Mouse (Mus musculus): Measurements from ENCODE around the gene Myo16. TPM values are rescaled to one million over a fixed set of nuclear protein-coding genes. Genes with fewer than 3 reads are reported as not detected.

Gene Myo16
- polyA plus RNA-seq, 1 experiment from 2014 or later, result 1.5 TPM

DNA sequence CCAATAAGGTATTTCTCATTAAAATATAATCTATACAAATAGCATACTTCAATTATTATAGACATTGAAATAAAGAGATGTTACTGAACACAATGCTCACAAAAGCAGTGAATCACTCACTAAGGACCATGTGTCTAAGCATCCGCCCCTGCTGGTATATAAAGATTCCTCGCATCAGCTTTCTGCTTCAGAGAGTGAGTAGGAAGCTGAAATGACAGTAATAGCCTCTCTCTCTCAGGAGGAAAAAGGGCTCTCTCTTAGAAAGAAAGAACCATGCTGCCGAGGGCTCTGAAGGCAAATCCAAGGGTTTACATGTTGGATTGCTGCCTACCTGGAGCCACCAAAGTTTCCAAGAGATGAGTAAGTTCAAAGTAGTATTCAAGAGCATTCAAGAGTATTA is 392.2 kb downstream of the Myo16 start:
- H3K27ac ChIP-seq (replicated peaks), result no peak overlapping the region
- DNase-seq (ENCODE audit: low spot score) (no peak), ATAC-seq (ENCODE audit: low FRiP score, low TSS enrichment) (no peak)
- no peaks in the 10 kb centered on the region for H3K4me1 ChIP-seq (replicated peaks; ENCODE audit: control insufficient read depth, insufficient read depth)
- H3K4me3 ChIP-seq (ENCODE audit: low read depth, low read length), result no peak overlapping the region
- no peaks in the 10 kb centered on the region for H3K9me3 ChIP-seq (ENCODE audit: control insufficient read depth, low read length)
- WGBS, result 90% methylated on average over 3 of the region's 3 CpGs
- H3K36me3 ChIP-seq (ENCODE audit: control insufficient read depth, insufficient read depth, low read length), result no peaks in the 10 kb centered on the region
- TF ChIP-seq EP300 (optimal IDR thresholded peaks at IDR 0.05) (no peak), CTCF (IDR thresholded peaks at IDR 0.05; ENCODE audit: low read depth) (no peak)
- H3K9ac ChIP-seq (ENCODE audit: low read length), result no peak overlapping the region
- no peak overlapping the region for H3K4me2 ChIP-seq (replicated peaks; ENCODE audit: low read depth)
- no peaks in the 10 kb centered on the region for H3K27me3 ChIP-seq (ENCODE audit: control insufficient read depth, insufficient read depth, low read length)

DNA sequence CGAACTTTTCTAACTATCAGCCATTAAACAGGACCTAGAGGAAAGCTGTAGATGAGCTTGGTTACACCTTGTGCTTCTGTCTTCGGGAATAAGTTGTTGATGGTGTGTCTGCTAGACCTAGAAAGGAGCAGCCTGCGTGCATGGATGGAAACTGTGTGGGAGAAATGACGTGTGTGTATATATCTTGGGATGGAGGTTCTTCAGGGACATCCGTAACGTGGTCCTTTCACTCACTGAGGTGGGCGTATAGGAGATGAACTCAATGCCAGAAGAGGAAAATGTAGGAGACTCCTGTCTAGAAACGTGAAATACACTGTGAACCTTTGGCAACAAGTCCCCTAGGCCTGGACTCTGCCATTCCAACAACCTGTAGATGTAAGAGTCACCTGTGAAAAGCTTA is 392.8 kb downstream of the Myo16 start:
- no peak for DNase-seq (ENCODE audit: low spot score)
- no peak for ATAC-seq (ENCODE audit: low FRiP score, low TSS enrichment)
- 84% methylated on average over 8 of the region's 8 CpGs for WGBS

DNA sequence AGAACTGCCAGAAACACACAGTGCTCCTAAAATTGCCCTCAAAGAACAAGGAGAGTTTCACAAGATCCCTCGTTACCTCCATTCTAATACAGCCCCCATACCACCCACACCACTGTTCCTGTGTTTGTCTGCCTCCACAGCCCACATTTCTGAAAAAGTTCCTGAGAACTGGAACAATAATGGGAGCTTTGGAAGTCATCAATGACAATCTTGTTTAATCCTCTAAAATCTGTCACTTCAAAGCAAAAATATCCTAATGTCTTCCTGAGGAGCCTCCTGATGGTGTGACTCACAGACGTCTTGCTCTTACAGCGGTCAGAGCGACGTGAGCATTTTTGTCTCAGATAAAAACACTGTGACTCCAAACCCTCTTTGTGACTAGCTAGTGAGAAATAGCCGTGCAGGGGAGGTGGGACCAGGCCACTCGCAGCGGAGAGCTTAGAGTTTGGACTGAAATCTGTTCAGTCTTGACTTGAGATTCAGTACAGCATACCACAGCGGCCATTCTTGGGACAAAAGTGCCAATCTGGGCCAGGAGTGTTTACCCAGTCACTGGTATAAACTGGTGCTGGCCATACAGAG is 394.4 kb downstream of the Myo16 start:
- Histone ChIP-seq H3K27me3 (ENCODE audit: control insufficient read depth, insufficient read depth, low read length) (no peaks in the 10 kb centered on the region), H3K9ac (ENCODE audit: low read length) (no peak overlapping the region), H3K4me3 (ENCODE audit: low read depth, low read length) (no peak overlapping the region), H3K9me3 (ENCODE audit: control insufficient read depth, low read length) (no peaks in the 10 kb centered on the region), H3K4me1 (replicated peaks; ENCODE audit: control insufficient read depth, insufficient read depth) (no peaks in the 10 kb centered on the region), H3K36me3 (ENCODE audit: control insufficient read depth, insufficient read depth, low read length) (no peaks in the 10 kb centered on the region), H3K27ac (replicated peaks) (no peak overlapping the region), H3K4me2 (replicated peaks; ENCODE audit: low read depth) (no peak overlapping the region)
- WGBS, result 57% methylated on average over 9 of the region's 9 CpGs
- ATAC-seq (ENCODE audit: low FRiP score, low TSS enrichment) (no peak), DNase-seq (ENCODE audit: low spot score) (no peak)
- TF ChIP-seq CTCF (IDR thresholded peaks at IDR 0.05; ENCODE audit: low read depth) (no peak), EP300 (optimal IDR thresholded peaks at IDR 0.05) (no peak)

More for the DNA sequence above, 392.8 kb downstream of the Myo16 start:
- Histone ChIP-seq H3K27me3 (ENCODE audit: control insufficient read depth, insufficient read depth, low read length) (no peaks in the 10 kb centered on the region), H3K4me3 (ENCODE audit: low read depth, low read length) (no peak overlapping the region), H3K4me1 (replicated peaks; ENCODE audit: control insufficient read depth, insufficient read depth) (no peaks in the 10 kb centered on the region), H3K4me2 (replicated peaks; ENCODE audit: low read depth) (no peak overlapping the region), H3K9ac (ENCODE audit: low read length) (no peak overlapping the region), H3K9me3 (ENCODE audit: control insufficient read depth, low read length) (no peaks in the 10 kb centered on the region), H3K36me3 (ENCODE audit: control insufficient read depth, insufficient read depth, low read length) (no peaks in the 10 kb centered on the region), H3K27ac (replicated peaks) (no peak overlapping the region)
- no peak for TF ChIP-seq EP300 (optimal IDR thresholded peaks at IDR 0.05)
- TF ChIP-seq CTCF (IDR thresholded peaks at IDR 0.05; ENCODE audit: low read depth), result no peak

DNA sequence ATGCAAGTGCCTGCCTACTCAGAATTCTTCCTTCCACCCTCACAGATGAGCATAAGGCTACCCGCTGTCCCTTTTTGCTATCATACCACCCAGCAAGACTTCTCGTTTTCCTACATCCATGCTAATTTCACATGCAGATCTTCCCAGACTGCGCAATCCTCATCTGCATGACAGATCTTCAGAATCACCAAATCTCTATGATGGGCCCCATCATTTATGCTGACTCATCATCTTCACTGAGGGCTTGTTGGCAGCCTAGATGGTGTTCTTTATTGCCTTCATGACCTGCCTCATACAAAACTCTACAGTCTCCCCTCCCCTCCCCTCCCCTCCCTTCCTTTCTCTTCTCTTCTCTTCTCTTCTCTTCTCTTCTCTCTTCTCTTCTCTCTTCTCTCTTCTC is 395.7 kb downstream of the Myo16 start:
- no peak overlapping the region for H3K4me3 ChIP-seq (ENCODE audit: low read depth, low read length)
- H3K9ac ChIP-seq (ENCODE audit: low read length), result no peak overlapping the region
- 94% methylated on average over 3 of the region's 3 CpGs for WGBS
- H3K36me3 ChIP-seq (ENCODE audit: control insufficient read depth, insufficient read depth, low read length), result no peaks in the 10 kb centered on the region
- no peaks in the 10 kb centered on the region for H3K9me3 ChIP-seq (ENCODE audit: control insufficient read depth, low read length)
- no peak overlapping the region for H3K4me2 ChIP-seq (replicated peaks; ENCODE audit: low read depth)
- ATAC-seq (ENCODE audit: low FRiP score, low TSS enrichment) (no peak), DNase-seq (ENCODE audit: low spot score) (no peak)
- TF ChIP-seq EP300 (optimal IDR thresholded peaks at IDR 0.05) (no peak), CTCF (IDR thresholded peaks at IDR 0.05; ENCODE audit: low read depth) (no peak)
- H3K4me1 ChIP-seq (replicated peaks; ENCODE audit: control insufficient read depth, insufficient read depth), result no peaks in the 10 kb centered on the region
- no peak overlapping the region for H3K27ac ChIP-seq (replicated peaks)
- no peaks in the 10 kb centered on the region for H3K27me3 ChIP-seq (ENCODE audit: control insufficient read depth, insufficient read depth, low read length)

DNA sequence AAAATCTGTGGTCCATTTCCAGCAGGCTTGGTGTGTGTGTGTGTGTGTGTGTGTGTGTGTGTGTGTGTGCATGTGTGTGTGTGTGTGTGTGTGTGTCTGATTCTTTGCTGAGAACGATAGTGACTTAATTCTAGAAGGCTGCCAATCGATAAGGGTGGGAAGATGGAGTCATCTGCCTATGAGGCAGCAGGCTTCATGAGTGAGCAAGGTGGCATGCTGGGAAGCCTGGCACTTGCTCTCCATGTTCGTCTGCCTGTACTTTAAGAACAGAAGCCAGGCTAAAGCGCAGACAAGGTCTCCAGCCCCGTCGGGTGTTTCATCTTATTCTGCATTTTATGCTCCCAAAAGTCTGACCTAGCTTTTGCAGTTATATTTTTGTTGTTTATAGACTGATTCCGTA is 404.2 kb downstream of the Myo16 start:
- no peak for ATAC-seq (ENCODE audit: low FRiP score, low TSS enrichment)
- Histone ChIP-seq H3K9ac (ENCODE audit: low read length) (no peak overlapping the region), H3K27ac (replicated peaks) (no peak overlapping the region), H3K9me3 (ENCODE audit: control insufficient read depth, low read length) (no peaks in the 10 kb centered on the region), H3K36me3 (ENCODE audit: control insufficient read depth, insufficient read depth, low read length) (no peaks in the 10 kb centered on the region), H3K4me3 (ENCODE audit: low read depth, low read length) (no peak overlapping the region), H3K4me1 (replicated peaks; ENCODE audit: control insufficient read depth, insufficient read depth) (no peaks in the 10 kb centered on the region), H3K4me2 (replicated peaks; ENCODE audit: low read depth) (no peak overlapping the region), H3K27me3 (ENCODE audit: control insufficient read depth, insufficient read depth, low read length) (no peaks in the 10 kb centered on the region)
- WGBS, result 78% methylated on average over 7 of the region's 7 CpGs
- TF ChIP-seq EP300 (optimal IDR thresholded peaks at IDR 0.05) (no peak), CTCF (IDR thresholded peaks at IDR 0.05; ENCODE audit: low read depth) (no peak)
- DNase-seq (ENCODE audit: low spot score), result no peak

DNA sequence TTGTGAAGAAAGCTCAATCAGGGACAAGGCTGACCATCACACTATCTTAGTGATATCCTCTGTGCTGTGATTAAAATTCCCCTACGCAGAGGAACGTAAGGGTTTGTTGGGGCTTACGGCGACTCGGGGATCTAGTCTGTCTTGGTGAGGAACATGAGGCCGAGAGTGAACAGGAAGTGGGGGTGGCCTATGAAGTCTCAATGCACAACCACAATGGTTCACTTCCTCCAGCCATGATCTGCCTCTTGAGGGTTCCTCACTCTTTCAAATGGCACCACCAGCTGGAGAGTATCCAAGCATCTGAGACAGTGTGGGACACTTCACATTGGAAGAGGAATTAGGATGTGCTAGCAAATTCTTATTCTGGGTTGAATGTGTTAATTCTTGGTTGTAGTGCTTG is 405.8 kb downstream of the Myo16 start:
- Histone ChIP-seq H3K4me3 (ENCODE audit: low read depth, low read length) (no peak overlapping the region), H3K36me3 (ENCODE audit: control insufficient read depth, insufficient read depth, low read length) (no peaks in the 10 kb centered on the region), H3K27me3 (ENCODE audit: control insufficient read depth, insufficient read depth, low read length) (no peaks in the 10 kb centered on the region), H3K27ac (replicated peaks) (no peak overlapping the region), H3K4me1 (replicated peaks; ENCODE audit: control insufficient read depth, insufficient read depth) (no peaks in the 10 kb centered on the region), H3K9me3 (ENCODE audit: control insufficient read depth, low read length) (no peaks in the 10 kb centered on the region), H3K4me2 (replicated peaks; ENCODE audit: low read depth) (no peak overlapping the region), H3K9ac (ENCODE audit: low read length) (no peak overlapping the region)
- ATAC-seq (ENCODE audit: low FRiP score, low TSS enrichment) (no peak), DNase-seq (ENCODE audit: low spot score) (no peak)
- TF ChIP-seq CTCF (IDR thresholded peaks at IDR 0.05; ENCODE audit: low read depth) (no peak), EP300 (optimal IDR thresholded peaks at IDR 0.05) (no peak)
- 84% methylated on average over 6 of the region's 6 CpGs for WGBS

All from stomach, postnatal 0 days (tissue).